Mouse (Mus musculus): ENCODE measurements around the gene Gsk3a. TPM values are rescaled to one million over a fixed set of nuclear protein-coding genes. Genes with fewer than 3 reads are reported as not detected.
A peak's percentile ranks its signal among the peaks of the same experiment; 100 is the strongest.

The Gsk3a gene
- polyA plus RNA-seq, 1 experiment from 2014 or later = 14.3 TPM

DNA sequence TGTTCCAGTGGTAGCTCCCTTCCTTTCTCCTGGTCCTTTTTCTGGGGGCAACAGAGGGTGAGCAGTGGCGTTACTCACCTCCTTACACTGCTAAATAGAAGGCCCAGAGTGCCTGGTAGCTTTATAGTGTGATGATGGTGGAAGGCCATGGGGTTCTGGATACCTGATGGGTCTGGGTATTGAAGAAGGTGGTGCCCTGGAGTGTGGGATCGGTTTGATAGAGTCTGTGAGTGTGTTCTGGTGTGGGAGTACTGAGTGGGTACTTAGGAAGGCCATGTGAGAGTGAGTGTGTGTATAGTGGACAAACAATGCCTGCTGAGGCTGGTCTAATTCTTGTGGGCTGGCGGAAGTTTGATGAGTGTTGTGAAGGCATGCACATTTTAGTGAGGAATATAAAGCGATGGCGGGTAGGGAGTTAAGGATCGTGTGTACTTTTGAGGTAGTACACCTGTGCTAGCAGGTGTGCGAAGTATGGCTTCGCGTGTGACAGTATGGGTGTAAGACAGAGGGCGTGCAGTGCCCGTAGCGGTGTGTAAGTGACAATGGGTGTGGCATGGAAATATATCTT lies 43.6 kb upstream of the Gsk3a start:
- Histone ChIP-seq H3K4me1 (ENCODE audit: control insufficient read depth, insufficient read depth, low read length) (peaks cover 43% of the 10 kb centered on the region), H3K27me3 (replicated peaks; ENCODE audit: control insufficient read depth, insufficient read depth, low read length) (no peaks in the 10 kb centered on the region), H3K4me3 (ENCODE audit: low read depth, low read length) (peak overlapping the region; percentile 90), H3K9ac (ENCODE audit: low read depth, low read length) (peak overlapping the region; percentile 56), H3K9me3 (ENCODE audit: control insufficient read depth, low read length) (no peaks in the 10 kb centered on the region), H3K27ac (replicated peaks; ENCODE audit: low read depth, low read length) (peak overlapping the region; percentile 99), H3K36me3 (ENCODE audit: control insufficient read depth, insufficient read depth, low read length) (peaks cover 17% of the 10 kb centered on the region), H3K4me2 (ENCODE audit: low read depth, low read length) (peak overlapping the region; percentile 84)
- ATAC-seq (ENCODE audit: low read depth) = no peak
- WGBS = 17% methylated on average over 12 of the region's 12 CpGs
- DNase-seq (ENCODE audit: low spot score) = no peak

DNA sequence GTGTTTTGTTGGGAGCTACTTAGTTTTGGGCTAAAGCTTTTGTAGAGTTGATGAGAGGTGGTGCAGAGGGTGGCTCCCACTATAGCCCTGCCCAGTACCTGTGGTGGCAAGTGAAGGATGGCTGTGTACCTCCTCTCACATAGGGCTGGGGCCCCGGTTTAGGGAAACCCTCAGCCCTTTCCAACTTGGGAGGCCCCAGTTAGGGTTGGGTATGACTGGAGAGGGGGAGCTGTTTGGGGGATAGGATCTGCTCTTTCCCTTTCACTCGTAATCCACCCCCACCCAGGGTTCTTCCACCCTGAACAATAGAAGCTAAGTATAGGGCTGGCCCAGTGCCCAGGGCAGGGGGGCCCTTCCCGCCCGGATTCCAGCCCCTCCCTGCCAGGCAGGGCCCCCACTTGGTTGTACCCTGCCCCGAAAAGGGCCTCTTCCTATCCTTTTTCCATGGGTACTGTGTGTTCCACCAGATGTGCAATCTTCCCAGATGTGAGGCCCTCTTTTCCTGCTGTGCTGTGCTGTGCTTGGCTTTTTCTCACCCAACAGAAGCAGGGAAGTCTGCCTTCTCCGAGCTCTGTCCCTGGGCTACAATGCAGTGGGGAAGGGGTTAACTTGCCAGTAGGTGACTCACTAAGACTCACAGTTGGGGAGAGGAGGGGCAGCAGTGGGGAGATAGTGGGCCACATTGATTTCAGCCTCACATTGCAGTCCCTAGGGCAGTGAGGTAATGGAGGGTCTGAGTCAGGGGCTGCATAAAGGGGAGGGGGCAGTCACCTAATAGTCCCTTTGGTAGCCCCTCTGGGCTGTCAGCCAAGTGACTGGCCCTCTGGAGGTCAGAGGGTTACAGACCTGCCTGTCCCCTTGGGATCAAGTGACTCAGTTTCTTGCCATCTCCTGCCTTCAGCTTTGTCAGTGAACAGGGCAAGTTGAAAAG lies 42.5 kb upstream of the Gsk3a start:
- DNase-seq (ENCODE audit: low spot score) (peak; percentile 96), ATAC-seq (ENCODE audit: low read depth) (peak; percentile 51)
- H3K4me2 ChIP-seq (ENCODE audit: low read depth, low read length) = peak overlapping the region; percentile 84
- H3K27me3 ChIP-seq (replicated peaks; ENCODE audit: control insufficient read depth, insufficient read depth, low read length) = no peaks in the 10 kb centered on the region
- peaks cover 52% of the 10 kb centered on the region for H3K4me1 ChIP-seq (ENCODE audit: control insufficient read depth, insufficient read depth, low read length)
- H3K27ac ChIP-seq (replicated peaks; ENCODE audit: low read depth, low read length) = peak overlapping the region; percentile 99
- H3K9me3 ChIP-seq (ENCODE audit: control insufficient read depth, low read length) = no peaks in the 10 kb centered on the region
- 0% methylated on average over 6 of the region's 6 CpGs for WGBS
- H3K9ac ChIP-seq (ENCODE audit: low read depth, low read length) = peak overlapping the region; percentile 77
- H3K4me3 ChIP-seq (ENCODE audit: low read depth, low read length) = peak overlapping the region; percentile 90
- peaks cover 13% of the 10 kb centered on the region for H3K36me3 ChIP-seq (ENCODE audit: control insufficient read depth, insufficient read depth, low read length)

DNA sequence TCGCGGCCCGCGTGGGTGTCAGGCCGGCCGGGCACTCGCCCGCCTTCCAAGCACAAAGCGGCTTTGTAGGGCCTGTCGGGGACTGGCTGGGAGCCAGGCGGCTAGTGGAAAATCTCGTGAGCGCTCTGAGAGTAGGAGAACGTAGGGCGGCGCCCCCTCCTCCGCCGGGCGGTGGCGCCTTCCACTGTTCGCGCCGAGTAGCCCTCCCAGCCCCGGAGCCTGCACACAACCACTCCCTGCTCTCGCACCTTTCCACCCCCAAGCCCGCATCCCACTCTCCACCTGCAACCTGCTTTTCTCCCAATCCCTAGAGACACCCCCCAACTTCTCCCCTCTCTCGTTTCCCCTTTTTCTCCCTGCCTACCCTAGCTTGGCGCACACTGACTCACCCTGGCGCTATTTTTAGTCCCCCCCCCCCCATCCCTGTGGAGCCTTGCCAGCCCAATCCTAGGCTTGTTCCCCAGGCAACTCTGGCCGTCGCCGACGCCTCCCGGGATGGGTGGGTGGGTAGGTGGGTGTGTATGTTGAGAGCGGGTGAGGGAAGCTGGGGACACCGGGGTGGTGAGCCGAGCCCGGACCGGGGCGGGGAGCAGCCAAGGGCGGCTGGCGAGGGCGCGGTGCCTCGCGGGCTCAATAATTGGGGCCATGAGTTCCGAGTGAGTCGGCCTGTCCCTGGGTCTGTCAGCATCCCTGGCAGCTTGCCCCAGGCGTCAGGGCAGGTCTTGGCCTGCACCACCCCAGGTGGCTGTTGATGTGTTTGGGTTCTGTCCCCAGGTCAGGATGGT lies 41.6 kb upstream of the Gsk3a start:
- peaks cover 53% of the 10 kb centered on the region for H3K4me1 ChIP-seq (ENCODE audit: control insufficient read depth, insufficient read depth, low read length)
- peak overlapping the region; percentile 84 for H3K4me2 ChIP-seq (ENCODE audit: low read depth, low read length)
- peaks cover 15% of the 10 kb centered on the region; the same call in 1 of the 2 replicates for H3K36me3 ChIP-seq (ENCODE audit: control insufficient read depth, insufficient read depth, low read length)
- ATAC-seq (ENCODE audit: low read depth) (peak; percentile 56), DNase-seq (ENCODE audit: low spot score) (peak; percentile 96)
- peak overlapping the region; percentile 99 for H3K27ac ChIP-seq (replicated peaks; ENCODE audit: low read depth, low read length)
- no peaks in the 10 kb centered on the region for H3K27me3 ChIP-seq (replicated peaks; ENCODE audit: control insufficient read depth, insufficient read depth, low read length)
- WGBS = under 1% methylated on average over 24 of the region's 49 CpGs
- H3K4me3 ChIP-seq (ENCODE audit: low read depth, low read length) = peak overlapping the region; percentile 90
- H3K9me3 ChIP-seq (ENCODE audit: control insufficient read depth, low read length) = no peaks in the 10 kb centered on the region
- peak overlapping the region; percentile 77 for H3K9ac ChIP-seq (ENCODE audit: low read depth, low read length)

DNA sequence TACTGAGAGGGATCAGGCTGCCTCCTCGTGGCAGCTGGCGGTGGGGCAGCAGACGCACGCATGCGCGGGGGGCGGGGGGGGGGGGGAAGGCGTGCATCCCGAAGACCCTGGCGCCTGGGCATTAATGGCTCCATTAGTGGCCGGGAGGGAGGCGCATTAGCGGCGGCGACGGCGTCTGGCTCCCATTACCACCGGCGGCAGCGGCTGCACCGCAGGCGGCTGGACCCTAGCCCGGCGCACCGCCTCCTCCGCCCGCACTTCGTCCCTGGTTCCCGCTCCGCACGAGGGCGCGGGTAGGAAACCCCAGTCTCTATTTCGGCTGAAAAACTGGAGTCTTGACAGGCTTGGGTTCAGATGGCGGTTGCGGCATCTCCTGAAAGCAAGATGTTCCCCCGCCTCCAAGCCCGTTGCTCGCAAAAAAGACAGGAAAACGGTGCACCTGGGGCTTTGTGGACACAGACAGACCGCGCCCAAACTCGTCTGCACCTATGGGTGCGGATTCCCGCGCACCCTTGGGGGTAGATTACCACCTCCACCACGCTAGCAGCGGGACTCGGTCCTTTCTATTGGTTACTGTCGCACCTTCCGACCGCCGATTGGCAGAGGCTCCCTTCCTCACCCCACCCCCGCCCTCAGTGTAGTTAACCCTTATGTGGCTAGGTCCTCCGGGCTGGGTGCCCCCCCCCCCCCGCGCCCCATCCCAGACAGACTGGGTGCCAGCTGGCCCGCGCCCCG lies 40.9 kb upstream of the Gsk3a start:
- under 1% methylated on average over 45 of the region's 60 CpGs for WGBS
- ATAC-seq (ENCODE audit: low read depth) = peak; percentile 64

DNA sequence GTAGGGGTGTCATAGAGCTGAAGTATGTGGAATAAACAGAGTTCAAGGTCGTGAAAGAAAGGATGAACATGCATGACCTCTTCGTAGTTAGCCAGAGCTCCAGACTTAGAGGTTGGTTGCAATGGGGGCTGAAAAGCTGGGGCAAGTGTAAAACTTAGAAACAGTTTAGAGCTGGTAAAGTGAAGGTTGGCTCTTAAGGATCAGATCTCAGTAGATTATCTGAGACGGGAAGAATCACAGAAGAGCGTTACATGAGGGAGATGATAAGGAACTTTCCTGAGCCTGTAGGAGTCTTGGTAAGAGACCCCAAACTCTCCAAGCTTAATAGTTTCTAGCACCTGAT lies 40.3 kb upstream of the Gsk3a start:
- H3K27ac ChIP-seq (replicated peaks; ENCODE audit: low read depth, low read length) = peak overlapping the region; percentile 99
- H3K4me1 ChIP-seq (ENCODE audit: control insufficient read depth, insufficient read depth, low read length) = peaks cover 48% of the 10 kb centered on the region
- peak overlapping the region; percentile 90 for H3K4me3 ChIP-seq (ENCODE audit: low read depth, low read length)
- H3K27me3 ChIP-seq (replicated peaks; ENCODE audit: control insufficient read depth, insufficient read depth, low read length) = no peaks in the 10 kb centered on the region
- H3K36me3 ChIP-seq (ENCODE audit: control insufficient read depth, insufficient read depth, low read length) = peaks cover 26% of the 10 kb centered on the region
- 10% methylated on average over 4 of the region's 4 CpGs for WGBS
- peak overlapping the region; percentile 84 for H3K4me2 ChIP-seq (ENCODE audit: low read depth, low read length)
- H3K9ac ChIP-seq (ENCODE audit: low read depth, low read length) = peak overlapping the region; percentile 77
- ATAC-seq (ENCODE audit: low read depth) (no peak), DNase-seq (ENCODE audit: low spot score) (no peak)
- H3K9me3 ChIP-seq (ENCODE audit: control insufficient read depth, low read length) = no peaks in the 10 kb centered on the region

More for the DNA sequence above, 40.9 kb upstream of the Gsk3a start:
- DNase-seq (ENCODE audit: low spot score) = peak; percentile 97
- H3K9me3 ChIP-seq (ENCODE audit: control insufficient read depth, low read length) = no peaks in the 10 kb centered on the region
- H3K4me3 ChIP-seq (ENCODE audit: low read depth, low read length) = peak overlapping the region; percentile 90
- peak overlapping the region; percentile 99 for H3K27ac ChIP-seq (replicated peaks; ENCODE audit: low read depth, low read length)
- H3K4me2 ChIP-seq (ENCODE audit: low read depth, low read length) = peak overlapping the region; percentile 84
- peaks cover 51% of the 10 kb centered on the region for H3K4me1 ChIP-seq (ENCODE audit: control insufficient read depth, insufficient read depth, low read length)
- peaks cover 20% of the 10 kb centered on the region; the same call in 1 of the 2 replicates for H3K36me3 ChIP-seq (ENCODE audit: control insufficient read depth, insufficient read depth, low read length)
- H3K9ac ChIP-seq (ENCODE audit: low read depth, low read length) = peak overlapping the region; percentile 77
- H3K27me3 ChIP-seq (replicated peaks; ENCODE audit: control insufficient read depth, insufficient read depth, low read length) = no peaks in the 10 kb centered on the region

DNA sequence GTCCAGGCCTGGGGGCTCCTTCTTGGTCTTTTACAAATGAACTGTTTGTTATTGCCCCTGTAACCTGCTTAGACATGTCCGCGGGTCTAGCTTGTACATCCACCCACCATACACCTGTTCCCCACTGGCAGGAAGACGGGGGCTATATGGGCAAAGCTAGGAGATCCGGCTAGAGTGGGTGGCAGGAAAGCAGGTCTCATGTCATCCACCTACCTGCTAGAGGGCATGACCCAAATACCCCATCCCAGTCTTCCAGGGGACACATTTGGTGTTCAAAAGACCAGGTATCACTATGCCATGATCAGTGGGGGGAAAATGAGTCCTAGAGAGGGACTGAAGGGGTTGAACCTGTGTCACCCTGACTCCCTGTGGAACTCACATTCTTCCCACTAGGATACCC lies 39.8 kb upstream of the Gsk3a start:
- peak overlapping the region; percentile 77 for H3K9ac ChIP-seq (ENCODE audit: low read depth, low read length)
- H3K4me1 ChIP-seq (ENCODE audit: control insufficient read depth, insufficient read depth, low read length) = peaks cover 48% of the 10 kb centered on the region
- peak overlapping the region; percentile 90 for H3K4me3 ChIP-seq (ENCODE audit: low read depth, low read length)
- H3K27ac ChIP-seq (replicated peaks; ENCODE audit: low read depth, low read length) = peak overlapping the region; percentile 99
- no peaks in the 10 kb centered on the region for H3K27me3 ChIP-seq (replicated peaks; ENCODE audit: control insufficient read depth, insufficient read depth, low read length)
- ATAC-seq (ENCODE audit: low read depth) = no peak
- no peak for DNase-seq (ENCODE audit: low spot score)
- H3K9me3 ChIP-seq (ENCODE audit: control insufficient read depth, low read length) = no peaks in the 10 kb centered on the region
- H3K4me2 ChIP-seq (ENCODE audit: low read depth, low read length) = peak overlapping the region; percentile 84
- peaks cover 31% of the 10 kb centered on the region for H3K36me3 ChIP-seq (ENCODE audit: control insufficient read depth, insufficient read depth, low read length)
- WGBS = 82% methylated on average over 4 of the region's 4 CpGs

DNA sequence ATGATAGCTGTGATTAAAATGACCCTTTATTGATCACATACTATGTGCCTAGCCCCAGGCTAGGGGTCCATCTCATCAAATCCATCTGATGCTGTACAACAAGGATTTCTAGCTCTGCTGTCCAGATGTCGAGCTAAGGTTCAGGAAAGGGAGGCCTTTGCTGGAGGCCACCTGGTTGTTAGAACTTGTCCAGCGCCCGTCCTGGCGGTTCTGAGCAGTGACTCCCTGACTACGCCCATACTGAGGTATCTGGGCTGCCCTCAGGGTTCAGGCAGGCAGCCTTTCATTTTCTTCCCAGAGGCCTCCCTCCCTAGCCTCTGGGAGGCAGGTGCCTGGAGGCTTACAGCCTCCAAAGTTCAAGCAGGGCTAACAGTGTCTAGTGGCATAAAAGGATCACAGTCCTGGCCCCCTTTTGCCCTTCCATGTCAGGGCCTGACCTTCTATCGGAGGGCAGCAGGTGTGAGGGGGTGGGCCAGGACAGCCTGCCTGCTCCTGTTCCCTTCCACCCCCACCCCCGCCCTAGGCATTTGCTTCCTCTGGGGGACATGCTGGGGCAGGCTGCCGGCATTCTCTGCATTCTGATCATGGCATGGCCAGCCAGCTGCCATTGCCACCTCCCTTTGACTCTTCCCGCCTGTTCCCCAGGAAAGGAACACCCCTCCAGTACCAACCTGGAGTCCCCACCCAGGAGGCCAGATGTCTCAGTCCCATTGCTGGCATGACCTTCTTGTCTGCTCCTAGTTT lies 38.1 kb upstream of the Gsk3a start:
- peak overlapping the region; percentile 67 for H3K27ac ChIP-seq (replicated peaks; ENCODE audit: low read depth, low read length)
- DNase-seq (ENCODE audit: low spot score) = peak; percentile 54
- 0 out of 2 replicates have a peak overlapping the region, but pooled peaks have one; percentile 12 for H3K4me2 ChIP-seq (ENCODE audit: low read depth, low read length)
- ATAC-seq (ENCODE audit: low read depth) = no peak
- H3K36me3 ChIP-seq (ENCODE audit: control insufficient read depth, insufficient read depth, low read length) = peaks cover 48% of the 10 kb centered on the region
- H3K9me3 ChIP-seq (ENCODE audit: control insufficient read depth, low read length) = no peaks in the 10 kb centered on the region
- peak overlapping the region; percentile 41 for H3K9ac ChIP-seq (ENCODE audit: low read depth, low read length)
- H3K27me3 ChIP-seq (replicated peaks; ENCODE audit: control insufficient read depth, insufficient read depth, low read length) = no peaks in the 10 kb centered on the region
- WGBS = 45% methylated on average over 8 of the region's 9 CpGs
- peaks cover 39% of the 10 kb centered on the region for H3K4me1 ChIP-seq (ENCODE audit: control insufficient read depth, insufficient read depth, low read length)
- H3K4me3 ChIP-seq (ENCODE audit: low read depth, low read length) = no peak overlapping the region

Data from embryonic facial prominence, embryonic 14.5 days (tissue).